Mouse (Mus musculus) bone marrow, adult 2 months (tissue): ENCODE measurements around the gene Ostm1. TPM values are rescaled to one million over a fixed set of nuclear protein-coding genes. Genes with fewer than 3 reads are reported as not detected.

Experiments
- H3K27ac ChIP-seq: fragments of 200-500 bp; 2 replicates; pipeline ENCODE4 v1.5.1; 2012; ENCODE audit warnings: low read depth, mild to moderate bottlenecking, control low read depth, inconsistent platforms, low read length; ENCODE audit not compliant: control insufficient read depth, poor library complexity, insufficient read depth
- H3K4me1 ChIP-seq: fragments of 200-500 bp; 2 replicates; pipeline ENCODE4 v1.6.1; 2011; ENCODE audit warnings: low read length; ENCODE audit not compliant: control insufficient read depth, insufficient read depth
- H3K4me3 ChIP-seq: fragments of 200-500 bp; replicated peaks from 2 replicates; pipeline ENCODE3; 2011; ENCODE audit warnings: mild to moderate bottlenecking, low read depth, low read length, control low read depth; ENCODE audit not compliant: control insufficient read depth
- CTCF ChIP-seq: fragments of 200-500 bp; IDR thresholded peaks from 2 replicates; pipeline ENCODE4 v1.5.1; 2011; ENCODE audit warnings: low read length, control low read depth; ENCODE audit not compliant: control insufficient read depth, insufficient read depth
- POLR2A ChIP-seq: fragments of 200-500 bp; IDR thresholded peaks from 2 replicates; pipeline ENCODE4 v1.6.1; 2011; ENCODE audit warnings: low read depth, mild to moderate bottlenecking, control low read depth, low read length, borderline replicate concordance; ENCODE audit not compliant: control insufficient read depth
- WGBS: fragments of 180-500 bp; shearing (Covaris S2); methylation state at CpG from one replicate; pipeline ENCODE4 v1.1.7; 2018; 5-methylcytosine and 5-hydroxymethylcytosine counted together
- polyA plus RNA-seq: library from polyadenylated mRNA; stranded (reverse); fragments of >200 nt; gene quantifications from 2 replicates; pipeline ENCODE4 v1.2.4, GENCODE M21; 2011; ENCODE audit warnings: low replicate concordance; ENCODE audit not compliant: missing spikeins, insufficient read depth, insufficient read length

Ostm1 gene
- polyA plus RNA-seq, 1 experiment = 16.3 TPM

DNA sequence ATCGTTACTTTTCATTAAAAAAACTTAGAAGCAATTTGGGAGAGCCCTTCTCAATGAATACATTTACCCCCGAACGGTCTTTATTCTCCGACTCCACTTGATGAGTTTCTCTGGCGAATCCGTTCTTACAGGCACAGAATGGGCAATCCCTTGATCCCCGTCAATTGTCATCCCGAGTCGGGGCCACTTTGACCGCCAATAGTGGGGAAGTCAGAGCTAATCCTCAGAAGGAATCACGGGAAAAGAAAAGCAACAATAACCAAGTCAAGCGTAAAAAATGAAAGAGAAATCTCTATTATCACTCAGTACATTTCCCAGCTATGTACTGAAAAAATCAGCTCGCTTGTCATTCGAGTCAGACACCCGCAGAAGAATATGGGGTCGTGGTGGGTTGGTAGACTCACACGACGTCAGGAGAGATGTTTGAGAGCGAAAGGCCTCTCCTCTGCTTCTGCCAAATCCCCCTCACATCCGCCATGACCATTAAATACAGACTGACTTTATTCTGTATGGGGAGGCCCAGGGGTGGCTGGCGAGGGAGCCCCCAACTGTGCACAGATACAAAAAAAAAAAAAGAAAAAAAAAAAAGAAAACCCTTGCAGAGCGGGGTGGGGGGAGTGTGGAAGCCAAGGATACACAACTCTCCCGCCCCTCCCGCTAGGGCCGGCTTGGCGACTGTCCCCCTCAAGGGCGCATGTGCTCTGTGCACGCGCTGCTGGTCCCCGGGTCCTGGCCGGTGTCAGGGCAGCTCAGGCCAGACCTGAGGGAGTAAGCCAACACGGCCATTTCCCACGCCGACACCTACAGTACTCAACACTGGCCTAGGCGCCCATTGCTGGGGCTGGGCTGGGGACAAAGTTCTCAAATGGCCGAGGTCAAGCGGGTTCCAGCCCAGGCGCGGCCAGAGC is 49.1 kb downstream of the Ostm1 start:
- peak overlapping the region; percentile 70 for H3K4me3 ChIP-seq
- 1% methylated on average over 39 of the region's 39 CpGs for WGBS
- TF ChIP-seq POLR2A (no peak), CTCF (no peak)

GRCm38 (mm10) chr10:42633361-42634121 is 49.9 kb downstream of the Ostm1 start:
- WGBS = 3% methylated on average over 23 of the region's 23 CpGs
- H3K4me3 ChIP-seq = peak overlapping the region; percentile 70
- no peak overlapping the region for H3K27ac ChIP-seq
- H3K4me1 ChIP-seq = no peaks in the 10 kb centered on the region; the same call in 1 of the 2 replicates
- no peak for TF ChIP-seq POLR2A
- no peak for TF ChIP-seq CTCF

More for the DNA sequence above, 49.1 kb downstream of the Ostm1 start:
- Histone ChIP-seq H3K4me1 (no peaks in the 10 kb centered on the region; the same call in 1 of the 2 replicates), H3K27ac (no peak overlapping the region)

DNA sequence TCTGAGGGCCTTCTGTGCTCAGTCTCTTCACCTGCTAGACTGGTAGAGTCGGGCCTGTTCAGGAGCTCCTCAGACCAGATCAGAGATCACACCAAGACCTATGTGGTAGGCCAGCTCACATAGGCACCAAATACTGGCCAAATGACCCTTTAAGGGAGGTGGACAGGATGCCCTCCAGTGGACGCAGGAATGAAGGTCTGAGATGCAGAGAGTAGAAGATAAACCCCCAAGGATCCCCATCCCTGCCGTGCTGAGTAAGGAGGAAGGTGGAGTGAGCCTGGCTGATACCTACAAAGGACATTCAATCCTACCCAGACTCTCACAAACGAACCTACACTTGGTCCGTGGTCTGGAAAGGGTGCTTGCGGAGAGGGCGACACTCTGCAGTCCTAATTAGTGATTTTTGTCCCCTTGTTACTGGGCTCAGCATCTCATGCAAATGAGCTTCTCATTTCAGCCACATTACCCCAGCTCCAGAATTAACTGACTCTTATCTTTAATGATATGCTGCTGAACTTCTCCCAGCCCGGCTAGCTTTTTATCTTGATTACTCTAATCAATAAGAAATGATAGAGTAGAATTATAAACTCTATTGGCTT is 50.6 kb downstream of the Ostm1 start:
- Histone ChIP-seq H3K4me3 (no peak overlapping the region), H3K4me1 (no peaks in the 10 kb centered on the region; the same call in 1 of the 2 replicates), H3K27ac (no peak overlapping the region)
- TF ChIP-seq CTCF (no peak), POLR2A (no peak)
- WGBS = 12% methylated on average over 8 of the region's 8 CpGs

DNA sequence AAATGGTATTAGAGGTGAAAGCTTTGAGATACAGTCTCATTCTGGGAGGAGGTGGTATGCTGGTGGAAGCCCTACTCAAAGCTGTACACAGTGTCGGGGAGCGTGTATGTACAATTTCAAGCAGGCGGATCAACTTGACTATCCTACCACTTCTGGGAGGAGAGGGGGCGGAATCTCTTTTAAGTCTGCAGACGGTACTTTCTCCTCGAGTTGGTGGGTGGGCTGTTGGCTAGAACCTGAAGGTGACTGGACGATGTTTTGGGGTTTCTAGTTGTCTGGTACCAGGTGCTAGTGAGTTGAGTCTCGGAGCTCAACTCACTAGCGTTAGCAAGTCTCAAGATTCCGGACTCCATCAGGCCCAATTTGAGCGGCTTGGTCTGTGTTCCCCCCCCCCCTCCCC is 51.4 kb downstream of the Ostm1 start:
- TF ChIP-seq CTCF = no peak
- TF ChIP-seq POLR2A = no peak
- Histone ChIP-seq H3K4me1 (no peaks in the 10 kb centered on the region; the same call in 1 of the 2 replicates), H3K27ac (no peak overlapping the region), H3K4me3 (no peak overlapping the region)
- WGBS = 13% methylated on average over 11 of the region's 11 CpGs

DNA sequence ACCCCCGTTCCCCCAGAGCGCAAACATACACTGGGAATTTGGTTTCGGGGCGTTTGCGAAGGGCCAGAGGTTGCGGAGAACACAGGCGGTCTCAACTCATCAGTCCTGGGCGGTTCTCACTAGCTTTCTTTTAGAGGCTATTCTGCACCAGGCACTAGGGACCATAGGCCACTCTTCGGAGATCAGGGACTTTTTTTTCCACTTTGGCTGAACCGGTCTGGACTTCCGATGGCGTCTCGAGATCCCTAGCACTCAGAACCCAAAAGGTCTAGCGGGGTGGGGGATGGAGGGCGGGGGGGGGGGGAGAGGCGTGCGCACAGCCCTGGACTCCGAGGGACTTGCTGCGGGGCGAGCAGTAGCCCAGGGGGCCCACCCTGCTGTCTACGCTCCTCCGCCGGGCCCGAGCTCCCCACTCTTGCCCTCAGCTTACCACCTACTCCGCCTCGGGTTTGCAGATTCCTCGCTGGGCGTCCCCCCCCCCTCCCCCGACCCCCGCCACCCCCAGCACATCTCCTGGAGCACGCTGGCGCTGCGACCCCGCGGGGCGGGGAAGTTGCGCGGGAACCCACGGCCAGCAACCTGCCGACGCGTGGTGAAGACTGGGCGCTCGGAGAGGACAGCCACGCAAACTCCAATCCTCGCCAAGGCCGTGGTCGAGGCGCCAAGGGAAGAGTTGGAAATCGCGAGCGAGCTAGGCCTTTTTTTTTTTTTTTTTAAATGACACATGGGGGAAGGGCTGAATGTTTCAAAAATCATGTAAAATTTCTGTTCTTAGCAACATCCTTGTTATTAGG is 52.1 kb downstream of the Ostm1 start:
- TF ChIP-seq POLR2A = no peak
- TF ChIP-seq CTCF = no peak
- H3K4me3 ChIP-seq = no peak overlapping the region

DNA sequence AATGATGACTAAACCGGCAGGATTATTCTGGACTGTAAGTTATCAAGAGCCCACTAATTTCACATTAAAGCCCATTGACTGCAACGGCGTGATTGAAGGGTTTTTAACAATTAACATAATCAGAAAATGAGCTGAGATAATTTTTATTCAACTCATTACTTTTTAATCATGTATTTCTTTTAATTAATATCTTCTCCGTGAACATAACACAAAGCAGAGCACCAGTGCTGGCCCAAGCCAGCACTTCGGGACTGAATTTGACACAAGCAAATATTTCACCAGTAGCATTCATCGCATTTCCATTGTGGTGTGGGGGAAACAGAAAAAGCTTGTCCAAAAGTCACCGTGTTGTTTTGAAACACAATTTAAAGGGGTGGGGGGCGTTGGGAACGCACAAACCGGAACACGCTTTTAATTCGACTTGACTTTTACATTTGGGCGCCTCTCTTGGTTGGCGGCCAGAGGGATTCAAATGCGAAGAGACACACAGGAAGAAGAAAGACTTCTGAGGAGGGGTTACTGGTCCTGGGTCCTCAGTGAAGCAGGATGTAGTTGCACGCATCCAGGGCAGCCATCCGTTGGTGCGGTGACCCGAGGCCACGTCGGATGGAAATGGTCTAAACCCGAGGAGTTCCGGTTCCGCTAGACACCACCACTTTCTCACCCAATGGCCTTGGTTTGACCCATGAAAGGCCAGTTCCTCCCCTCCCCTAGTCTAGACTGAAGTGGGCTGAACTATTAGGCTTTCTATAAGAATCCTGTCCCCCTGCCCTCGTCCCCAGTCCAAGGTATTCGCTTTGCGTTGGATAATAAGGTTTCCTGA is 52.9 kb downstream of the Ostm1 start:
- TF ChIP-seq CTCF = no peak
- Histone ChIP-seq H3K4me3 (no peak overlapping the region), H3K4me1 (no peaks in the 10 kb centered on the region; the same call in 1 of the 2 replicates), H3K27ac (no peak overlapping the region)
- 6% methylated on average over 27 of the region's 27 CpGs for WGBS

More for the DNA sequence above, 52.1 kb downstream of the Ostm1 start:
- WGBS = 4% methylated on average over 52 of the region's 52 CpGs
- Histone ChIP-seq H3K27ac (no peak overlapping the region), H3K4me1 (no peaks in the 10 kb centered on the region; the same call in 1 of the 2 replicates)

DNA sequence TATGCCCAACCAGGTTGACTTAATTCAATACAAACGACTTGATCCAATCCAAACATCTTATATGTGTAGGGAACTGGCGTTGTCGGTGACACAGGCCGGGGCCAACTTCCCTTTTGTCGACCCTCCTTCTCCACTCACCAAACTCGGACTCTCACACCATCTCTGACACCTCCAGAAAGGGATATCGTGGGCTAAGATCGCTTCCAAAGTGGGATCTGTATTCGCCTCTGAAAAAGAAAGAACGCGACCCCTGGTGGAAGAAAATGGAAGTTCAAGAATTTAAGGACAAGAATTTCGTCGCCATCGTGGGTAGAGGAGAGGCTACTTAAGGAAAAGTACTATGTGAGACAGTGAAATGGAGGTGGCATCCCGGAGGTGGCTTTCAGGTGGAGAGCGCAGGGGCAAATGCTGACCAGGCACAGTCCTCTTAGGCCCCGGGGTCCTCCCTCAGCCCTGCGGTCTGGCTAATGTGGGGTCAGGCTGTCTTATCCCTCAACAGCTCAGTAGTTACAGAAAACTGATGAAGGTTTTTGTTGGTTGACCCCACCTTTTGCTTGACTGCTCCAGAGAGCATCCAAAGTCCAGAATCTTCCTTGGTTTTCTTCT is 53.7 kb downstream of the Ostm1 start:
- WGBS = 5% methylated on average over 18 of the region's 18 CpGs
- Histone ChIP-seq H3K4me3 (no peak overlapping the region), H3K4me1 (no peaks in the 10 kb centered on the region; the same call in 1 of the 2 replicates), H3K27ac (no peak overlapping the region)
- no peak for TF ChIP-seq POLR2A
- TF ChIP-seq CTCF = no peak
